In the genomic region with DNA sequence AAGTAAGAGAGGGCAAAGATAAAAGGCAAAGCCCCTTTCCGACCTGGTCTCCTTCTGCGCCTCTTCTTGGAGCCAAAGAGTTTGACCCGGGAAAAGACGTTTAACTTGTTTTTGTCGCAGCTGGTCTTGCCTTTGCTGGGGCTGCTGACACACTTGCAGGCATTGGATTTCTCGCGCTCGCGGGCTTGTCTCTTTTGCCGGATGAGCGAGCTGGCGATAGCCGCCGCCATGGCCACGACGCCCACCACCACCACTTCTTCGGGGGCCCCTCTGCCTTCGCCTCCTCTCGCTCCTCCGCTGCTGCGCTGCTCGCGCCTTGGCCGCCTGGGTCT, we compare ENCODE assay signal across 8 mouse cellular contexts.
DNase-seq lines count a peak whose midpoint lies in the region; ATAC-seq and TF ChIP-seq lines count a peak whose summit lies in the region.

No protein-coding gene starts in this region.

- 0 out of 2 replicates have a peak overlapping the region, but pooled peaks have one; percentile 10 for H3K4me3 ChIP-seq in kidney, adult 2 months (ENCODE audit: insufficient read depth, low read depth, low read length)
- H3K4me3 ChIP-seq in embryonic facial prominence, embryonic 15.5 days (replicated peaks): peak overlapping the region; percentile 53
- H3K4me3 ChIP-seq in neural tube, embryonic 13.5 days: peak overlapping the region; percentile 56

- H3K36me3 ChIP-seq in kidney, adult 2 months (ENCODE audit: control insufficient read depth, insufficient read depth, low read length): no peaks in the 10 kb centered on the region
- H3K36me3 ChIP-seq in embryonic facial prominence, embryonic 15.5 days: no peaks in the 10 kb centered on the region
- no peaks in the 10 kb centered on the region for H3K36me3 ChIP-seq in neural tube, embryonic 13.5 days

- no peak for TF ChIP-seq POLR2A in kidney, adult 2 months (IDR thresholded peaks at IDR 0.05; ENCODE audit: low read depth, low read length)

- WGBS in kidney, adult 2 months: under 1% methylated on average over 21 of the region's 24 CpGs
- 17% methylated on average over 24 of the region's 24 CpGs for WGBS in embryonic facial prominence, embryonic 15.5 days
- WGBS in neural tube, embryonic 13.5 days: 15% methylated on average over 24 of the region's 24 CpGs

- intact Hi-C loops in left cerebral cortex, postnatal 25 days (cut with DNase I): loop anchor here (2.0 to 5.0 kb wide), 3 partner anchors 61 to 321 kb away; no protein-coding TSS in a partner anchor

- TF ChIP-seq CTCF in kidney, adult 2 months (conservative IDR thresholded peaks at IDR 0.05; ENCODE audit: insufficient read depth, insufficient read length, low read depth, low read length): no peak

- H3K9me3 ChIP-seq in embryonic facial prominence, embryonic 15.5 days (replicated peaks): no peaks in the 10 kb centered on the region
- no peaks in the 10 kb centered on the region for H3K9me3 ChIP-seq in neural tube, embryonic 13.5 days

- no peaks in the 10 kb centered on the region for H3K27me3 ChIP-seq in kidney, adult 2 months (replicated peaks; ENCODE audit: control insufficient read depth, insufficient read depth, low read length)
- H3K27me3 ChIP-seq in embryonic facial prominence, embryonic 15.5 days: 0 out of 2 replicates have a peak, but pooled peaks cover 9% of the 10 kb centered on the region
- H3K27me3 ChIP-seq in neural tube, embryonic 13.5 days: no peaks in the 10 kb centered on the region

- H3K4me1 ChIP-seq in kidney, adult 2 months (ENCODE audit: control insufficient read depth, insufficient read depth, low read length): no peaks in the 10 kb centered on the region
- H3K4me1 ChIP-seq in embryonic facial prominence, embryonic 15.5 days: no peaks in the 10 kb centered on the region
- H3K4me1 ChIP-seq in neural tube, embryonic 13.5 days (replicated peaks): peaks cover 7% of the 10 kb centered on the region; the same call in 1 of the 2 replicates

- no peak overlapping the region for H3K27ac ChIP-seq in kidney, adult 2 months (ENCODE audit: insufficient read depth, low read depth, low read length)
- H3K27ac ChIP-seq in embryonic facial prominence, embryonic 15.5 days (replicated peaks): no peak overlapping the region
- no peak overlapping the region for H3K27ac ChIP-seq in neural tube, embryonic 13.5 days (replicated peaks)

- DNase-seq in kidney, adult 2 months: no peak
- no peak for DNase-seq in kidney, adult 9 months
- DNase-seq in R1 (ENCODE audit: low read depth, low spot score): peak; percentile 48
- DNase-seq in left cerebral cortex, postnatal 25 days (ENCODE audit: low spot score in 2 of 2): peak; percentile 31 to 33
- DNase-seq in frontal cortex, postnatal 10 days (ENCODE audit: low spot score in 2 of 2): no peak
- DNase-seq in cerebellum, adult 11-12 months: no peak

- 0 out of 2 replicates have a peak overlapping the region, but pooled peaks have one; percentile 6 for H3K9ac ChIP-seq in embryonic facial prominence, embryonic 15.5 days
- peak overlapping the region; percentile 70 for H3K9ac ChIP-seq in neural tube, embryonic 13.5 days

- peak overlapping the region; percentile 64 for H3K4me2 ChIP-seq in embryonic facial prominence, embryonic 15.5 days (replicated peaks)
- H3K4me2 ChIP-seq in neural tube, embryonic 13.5 days: peak overlapping the region; percentile 69

- ATAC-seq in embryonic facial prominence, embryonic 15.5 days (ENCODE audit: insufficient number of reproducible peaks, low FRiP score, low TSS enrichment, low read depth): no peak
- no peak; the same call in 1 of the 2 replicates for ATAC-seq in neural tube, embryonic 13.5 days (ENCODE audit: low read depth)

Comparison
In these comparisons a context has a peak if more than half of its experiments do, and no peak if none do; other contexts are left out.
1. DNase-seq: peak in R1 (single experiment) and left cerebral cortex, postnatal 25 days (2 of 2); none in kidney, adult 2 months (single experiment), kidney, adult 9 months (single experiment), frontal cortex, postnatal 10 days (0 of 2) and cerebellum, adult 11-12 months (single experiment).
2. Peak in every context shown above with its lines, with median percentiles within 50 percentile points of each other: H3K4me3 ChIP-seq.